Mouse (Mus musculus) lung, adult 2 months (tissue): Measurements from ENCODE around the gene Tspan4. TPM values are rescaled to one million over a fixed set of nuclear protein-coding genes. Genes with fewer than 3 reads are reported as not detected.
A peak's percentile ranks its signal among the peaks of the same experiment; 100 is the strongest.

Experiments used
- DNase-seq: peaks from one replicate; pipeline ENCODE4 v3.0.0; 2022
- H3K4me1 ChIP-seq: fragments of 200-500 bp; 2 replicates; pipeline ENCODE4 v1.6.1; 2011; ENCODE audit warnings: low read length; ENCODE audit not compliant: control insufficient read depth, insufficient read depth
- H3K4me3 ChIP-seq: fragments of 200-500 bp; replicated peaks from 2 replicates; pipeline ENCODE3; 2011; ENCODE audit warnings: low read depth, mild to moderate bottlenecking, control low read depth, low read length; ENCODE audit errors: extremely low read depth
- CTCF ChIP-seq: fragments of 200-500 bp; IDR thresholded peaks from 2 replicates; pipeline ENCODE4 v1.5.1; 2011; ENCODE audit warnings: mild to moderate bottlenecking, low read length, control low read depth; ENCODE audit not compliant: insufficient read depth
- POLR2A ChIP-seq: fragments of 200-500 bp; IDR thresholded peaks from 2 replicates; pipeline ENCODE4 v1.6.1; 2011; ENCODE audit warnings: low read depth, mild to moderate bottlenecking, control low read depth, low read length, borderline replicate concordance; ENCODE audit errors: extremely low read depth
- WGBS: fragments of 180-500 bp; shearing (Covaris S2); methylation state at CpG from one replicate; pipeline ENCODE4 v1.1.7; 2018; 5-methylcytosine and 5-hydroxymethylcytosine counted together
- polyA plus RNA-seq: library from polyadenylated mRNA; depleted of rRNA; stranded (reverse); fragments of >200 nt; gene quantifications from 2 replicates; pipeline ENCODE4 v1.2.3, GENCODE M21; 2012

The Tspan4 gene
- polyA plus RNA-seq, 1 experiment, result 91.1 TPM

GRCm38 (mm10) chr7:141472763-141473162, 2.3 kb upstream of the Tspan4 start:
- WGBS, result 70% methylated on average over 6 of the region's 6 CpGs
- H3K4me1 ChIP-seq, result peaks cover 20% of the 10 kb centered on the region
- TF ChIP-seq POLR2A (peak; percentile 17; the same call in 1 of the 2 replicates), CTCF (no peak)
- no peak for DNase-seq
- no peak overlapping the region for H3K4me3 ChIP-seq

- TF ChIP-seq CTCF, result no peak
- TF ChIP-seq POLR2A, result no peak
- 7% methylated on average over 5 of the region's 5 CpGs for WGBS
Observed at GRCm38 (mm10) chr7:141474160-141474559, 880 bp upstream of the Tspan4 start.

GRCm38 (mm10) chr7:141475805-141476158, 742 bp downstream of the Tspan4 start:
- H3K4me3 ChIP-seq, result peak overlapping the region; percentile 66
- TF ChIP-seq POLR2A, result no peak
- TF ChIP-seq CTCF, result no peak
- H3K4me1 ChIP-seq, result peaks cover 16% of the 10 kb centered on the region; the same call in 1 of the 2 replicates
- WGBS, result under 1% methylated on average over 12 of the region's 12 CpGs
- no peak for DNase-seq

More at GRCm38 (mm10) chr7:141474160-141474559, 880 bp upstream of the Tspan4 start:
- Histone ChIP-seq H3K4me1 (peaks cover 17% of the 10 kb centered on the region), H3K4me3 (peak overlapping the region; percentile 25)
- no peak for DNase-seq

- TF ChIP-seq CTCF (no peak), POLR2A (peak; percentile 51)
- peak overlapping the region; percentile 66 for H3K4me3 ChIP-seq
- WGBS, result 0% methylated on average over 17 of the region's 17 CpGs
- H3K4me1 ChIP-seq, result peaks cover 21% of the 10 kb centered on the region
- peak; percentile 92 for DNase-seq
Observed at GRCm38 (mm10) chr7:141476226-141476980, 1.4 kb downstream of the Tspan4 start.

- TF ChIP-seq CTCF (no peak), POLR2A (no peak)
- peak overlapping the region; percentile 66 for H3K4me3 ChIP-seq
- peaks cover 22% of the 10 kb centered on the region for H3K4me1 ChIP-seq
- no peak for DNase-seq
- WGBS, result 1% methylated on average over 7 of the region's 7 CpGs
Observed at GRCm38 (mm10) chr7:141476981-141477370, 1.9 kb downstream of the Tspan4 start.

- Histone ChIP-seq H3K4me1 (peaks cover 23% of the 10 kb centered on the region), H3K4me3 (no peak overlapping the region)
- peak; percentile 25 for DNase-seq
- TF ChIP-seq POLR2A, result no peak
- TF ChIP-seq CTCF, result no peak
- 14% methylated on average over 4 of the region's 4 CpGs for whole genome bisulfite sequencing
Observed at GRCm38 (mm10) chr7:141477578-141478269, 2.7 kb downstream of the Tspan4 start.

GRCm38 (mm10) chr7:141478270-141478748, 3.3 kb downstream of the Tspan4 start:
- peaks cover 23% of the 10 kb centered on the region for H3K4me1 ChIP-seq
- no peak overlapping the region for H3K4me3 ChIP-seq
- 36% methylated on average over 5 of the region's 5 CpGs for WGBS
- no peak for DNase-seq
- TF ChIP-seq POLR2A (no peak), CTCF (no peak)

- DNase-seq, result peak; percentile 65
- 12% methylated on average over 10 of the region's 10 CpGs for WGBS
- TF ChIP-seq CTCF, result peak; percentile 99
- no peak for TF ChIP-seq POLR2A
- H3K4me1 ChIP-seq, result peaks cover 21% of the 10 kb centered on the region
- H3K4me3 ChIP-seq, result no peak overlapping the region
Observed at GRCm38 (mm10) chr7:141480842-141481497, 5.9 kb downstream of the Tspan4 start.
